Mouse (Mus musculus) hindbrain, embryonic 11.5 days (tissue): Measurements from ENCODE around the gene Ppp2r2c. TPM values are rescaled to one million over a fixed set of nuclear protein-coding genes. Genes with fewer than 3 reads are reported as not detected.
A peak's percentile ranks its signal among the peaks of the same experiment; 100 is the strongest.

Source experiments
- ATAC-seq: fragments of 200-750 bp; cut with Nextera tagmentation; 2 replicates; pipeline ENCODE4 v1.8.0; 2017; ENCODE audit warnings: mild to moderate bottlenecking, moderate TSS enrichment, moderate library complexity; ENCODE audit not compliant: low FRiP score
- DNase-seq: peaks from one replicate; pipeline ENCODE4 v3.0.0-alpha.2; 2015; ENCODE audit warnings: low spot score
- H3K27ac ChIP-seq: fragments of 300-500 bp; sonication (generic); 2 replicates; pipeline ENCODE4 v1.5.1; 2014; ENCODE audit warnings: mild to moderate bottlenecking, low read depth, low read length
- H3K27me3 ChIP-seq: fragments of 300-500 bp; sonication (generic); 2 replicates; pipeline ENCODE4 v1.6.1; 2014; ENCODE audit warnings: mild to moderate bottlenecking, low read length, moderate library complexity, mixed read lengths; ENCODE audit not compliant: control insufficient read depth, insufficient read depth
- H3K36me3 ChIP-seq: fragments of 300-500 bp; sonication (generic); 2 replicates; pipeline ENCODE4 v1.6.1; 2014; ENCODE audit warnings: mild to moderate bottlenecking, low read length, moderate library complexity, mixed read lengths; ENCODE audit not compliant: control insufficient read depth, insufficient read depth
- H3K4me1 ChIP-seq: fragments of 300-500 bp; sonication (generic); replicated peaks from 2 replicates; pipeline ENCODE4 v1.6.1; 2014; ENCODE audit warnings: low read length, mixed read lengths; ENCODE audit not compliant: control insufficient read depth, insufficient read depth
- H3K4me2 ChIP-seq: fragments of 300-500 bp; sonication (generic); replicated peaks from 2 replicates; pipeline ENCODE4 v1.6.1; 2014; ENCODE audit warnings: mild to moderate bottlenecking, low read depth, low read length
- H3K4me3 ChIP-seq: fragments of 300-500 bp; sonication (generic); 2 replicates; pipeline ENCODE4 v1.5.1; 2014; ENCODE audit warnings: low read depth, low read length
- H3K9ac ChIP-seq: fragments of 300-500 bp; sonication (generic); 2 replicates; pipeline ENCODE4 v1.6.1; 2014; ENCODE audit warnings: low read depth, low read length
- H3K9me3 ChIP-seq: fragments of 300-500 bp; sonication (generic); 2 replicates; pipeline ENCODE4 v1.6.1; 2016; ENCODE audit warnings: low read length; ENCODE audit not compliant: control insufficient read depth
- WGBS: fragments of 180-500 bp; shearing (Covaris S2); extraction: QIAGEN DNeasy Blood & Tissue Kit; methylation state at CpG from one replicate; pipeline ENCODE4 v1.1.7; 2014; 5-methylcytosine and 5-hydroxymethylcytosine counted together
- polyA plus RNA-seq: library from polyadenylated mRNA; unstranded; fragments of >200 nt; fragmentation: Nextera tagmentation; extraction: Ambion mirVana; gene quantifications from 2 replicates; pipeline ENCODE4 v1.2.1, GENCODE M21; 2014

Gene Ppp2r2c
- polyA plus RNA-seq, 1 experiment from 2014 or later: 1.9 TPM

GRCm38 (mm10) chr5:36878801-36879200 lies 10.5 kb downstream of the Ppp2r2c start:
- no peaks in the 10 kb centered on the region; the same call in 1 of the 2 replicates for H3K4me1 ChIP-seq

DNA sequence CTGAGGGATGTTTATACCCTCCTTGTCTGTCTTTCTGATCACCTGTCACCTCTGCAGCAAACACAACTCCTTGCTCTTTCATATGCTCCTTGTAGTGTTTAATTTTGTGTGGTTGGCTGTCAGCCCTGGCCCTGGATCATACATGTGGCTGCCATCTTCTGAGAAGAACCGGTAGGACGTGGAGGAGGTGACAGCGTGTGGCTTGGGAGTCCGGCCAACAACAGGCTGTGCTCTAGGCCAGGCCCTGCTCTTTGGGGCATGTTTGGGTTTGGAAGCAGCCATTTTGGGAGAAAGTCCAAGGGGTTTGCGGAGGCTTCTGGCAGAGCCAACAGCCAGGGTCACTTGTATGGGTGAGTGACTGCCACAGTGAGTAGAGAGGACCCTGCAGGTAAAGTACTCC lies 12.3 kb downstream of the Ppp2r2c start:
- Histone ChIP-seq H3K4me1 (no peaks in the 10 kb centered on the region; the same call in 1 of the 2 replicates), H3K4me3 (no peak overlapping the region), H3K27me3 (no peaks in the 10 kb centered on the region), H3K9me3 (no peaks in the 10 kb centered on the region), H3K4me2 (no peak overlapping the region), H3K27ac (no peak overlapping the region), H3K36me3 (no peaks in the 10 kb centered on the region), H3K9ac (no peak overlapping the region)
- DNase-seq: no peak
- ATAC-seq: no peak
- 92% methylated on average over 5 of the region's 5 CpGs for WGBS

More at GRCm38 (mm10) chr5:36878801-36879200, 10.5 kb downstream of the Ppp2r2c start:
- 90% methylated on average over 4 of the region's 4 CpGs for WGBS
- Histone ChIP-seq H3K36me3 (no peaks in the 10 kb centered on the region), H3K27me3 (0 out of 2 replicates have a peak, but pooled peaks cover 4% of the 10 kb centered on the region), H3K9me3 (no peaks in the 10 kb centered on the region), H3K4me2 (no peak overlapping the region), H3K4me3 (no peak overlapping the region), H3K9ac (no peak overlapping the region), H3K27ac (no peak overlapping the region)
- ATAC-seq (no peak), DNase-seq (no peak)

- DNase-seq: no peak
- ATAC-seq: no peak
- peaks cover 3% of the 10 kb centered on the region; the same call in 1 of the 2 replicates for H3K4me1 ChIP-seq
- no peak overlapping the region for H3K27ac ChIP-seq
- 56% methylated on average over 12 of the region's 12 CpGs for WGBS
- no peak overlapping the region for H3K4me3 ChIP-seq
- no peaks in the 10 kb centered on the region for H3K27me3 ChIP-seq
- no peaks in the 10 kb centered on the region for H3K9me3 ChIP-seq
- no peak overlapping the region for H3K4me2 ChIP-seq
- H3K9ac ChIP-seq: no peak overlapping the region
- no peaks in the 10 kb centered on the region for H3K36me3 ChIP-seq
These were observed 15.2 kb downstream of the Ppp2r2c start for GRCm38 (mm10) chr5:36883516-36883915.

- Histone ChIP-seq H3K36me3 (no peaks in the 10 kb centered on the region), H3K4me1 (peaks cover 3% of the 10 kb centered on the region; the same call in 1 of the 2 replicates), H3K4me2 (no peak overlapping the region), H3K27me3 (no peaks in the 10 kb centered on the region), H3K4me3 (no peak overlapping the region), H3K27ac (no peak overlapping the region), H3K9ac (no peak overlapping the region), H3K9me3 (no peaks in the 10 kb centered on the region)
- DNase-seq: no peak
- no peak for ATAC-seq
- WGBS: 86% methylated on average over 1 of the region's 1 CpGs
These were observed 16.8 kb downstream of the Ppp2r2c start for GRCm38 (mm10) chr5:36885067-36885466.

DNA sequence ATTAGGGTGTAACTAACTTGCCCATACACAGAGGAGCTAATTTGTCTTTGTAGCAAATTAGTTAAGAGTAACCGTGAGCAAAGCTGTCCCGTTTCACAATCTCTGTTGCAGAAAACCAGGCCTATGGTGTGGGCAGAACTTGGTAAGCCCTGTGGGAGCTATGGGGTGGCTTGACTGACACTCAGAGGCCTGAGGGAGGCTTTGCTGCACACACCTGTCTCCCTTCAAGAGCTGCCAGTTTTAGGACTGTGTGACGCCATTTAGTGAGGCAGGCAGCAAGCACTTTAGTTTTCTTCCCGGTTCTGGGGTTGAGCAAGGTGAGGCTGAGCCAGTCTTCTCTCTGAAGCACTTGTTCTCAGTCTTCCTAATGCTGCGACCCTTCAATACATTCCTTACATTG lies 17.3 kb downstream of the Ppp2r2c start:
- WGBS: 83% methylated on average over 5 of the region's 5 CpGs
- H3K4me1 ChIP-seq: peaks cover 4% of the 10 kb centered on the region; the same call in 1 of the 2 replicates
- ATAC-seq: no peak

DNA sequence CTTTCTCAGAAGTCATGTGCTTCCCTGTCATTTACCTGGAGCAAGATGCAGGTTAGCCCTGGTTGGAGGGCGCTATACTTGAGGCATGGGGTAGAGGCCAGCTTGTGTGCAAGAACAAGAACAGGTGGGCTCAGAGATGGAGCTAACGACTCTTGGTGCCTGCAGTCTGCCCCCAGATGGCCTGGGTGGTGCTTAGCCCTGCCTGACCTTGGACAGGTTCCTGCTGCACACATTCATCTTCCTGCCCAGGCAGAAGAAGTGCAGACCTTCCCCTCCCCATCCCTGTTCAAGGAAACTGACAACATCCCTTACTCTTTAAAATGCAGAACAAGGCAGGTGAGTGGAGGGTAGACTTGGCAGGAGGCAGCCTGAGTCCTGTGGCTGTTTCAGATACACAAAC lies 18.0 kb downstream of the Ppp2r2c start:
- Histone ChIP-seq H3K27me3 (no peaks in the 10 kb centered on the region), H3K4me1 (peaks cover 7% of the 10 kb centered on the region; the same call in 1 of the 2 replicates), H3K36me3 (no peaks in the 10 kb centered on the region), H3K4me3 (no peak overlapping the region), H3K27ac (no peak overlapping the region), H3K4me2 (no peak overlapping the region), H3K9ac (no peak overlapping the region), H3K9me3 (no peaks in the 10 kb centered on the region)
- ATAC-seq (no peak), DNase-seq (no peak)
- WGBS: 81% methylated on average over 2 of the region's 2 CpGs

More for the DNA sequence above, 17.3 kb downstream of the Ppp2r2c start:
- no peak overlapping the region for H3K4me3 ChIP-seq
- H3K9me3 ChIP-seq: no peaks in the 10 kb centered on the region
- no peak for DNase-seq
- no peak overlapping the region for H3K9ac ChIP-seq
- no peaks in the 10 kb centered on the region for H3K36me3 ChIP-seq
- no peak overlapping the region for H3K4me2 ChIP-seq
- no peaks in the 10 kb centered on the region for H3K27me3 ChIP-seq
- no peak overlapping the region for H3K27ac ChIP-seq

GRCm38 (mm10) chr5:36886852-36887283 lies 18.6 kb downstream of the Ppp2r2c start:
- Histone ChIP-seq H3K4me2 (no peak overlapping the region), H3K27ac (no peak overlapping the region), H3K4me3 (no peak overlapping the region), H3K4me1 (peaks cover 7% of the 10 kb centered on the region; the same call in 1 of the 2 replicates), H3K36me3 (no peaks in the 10 kb centered on the region), H3K27me3 (no peaks in the 10 kb centered on the region), H3K9me3 (no peaks in the 10 kb centered on the region), H3K9ac (no peak overlapping the region)
- DNase-seq (no peak), ATAC-seq (no peak)
- WGBS: 63% methylated on average over 7 of the region's 7 CpGs

DNA sequence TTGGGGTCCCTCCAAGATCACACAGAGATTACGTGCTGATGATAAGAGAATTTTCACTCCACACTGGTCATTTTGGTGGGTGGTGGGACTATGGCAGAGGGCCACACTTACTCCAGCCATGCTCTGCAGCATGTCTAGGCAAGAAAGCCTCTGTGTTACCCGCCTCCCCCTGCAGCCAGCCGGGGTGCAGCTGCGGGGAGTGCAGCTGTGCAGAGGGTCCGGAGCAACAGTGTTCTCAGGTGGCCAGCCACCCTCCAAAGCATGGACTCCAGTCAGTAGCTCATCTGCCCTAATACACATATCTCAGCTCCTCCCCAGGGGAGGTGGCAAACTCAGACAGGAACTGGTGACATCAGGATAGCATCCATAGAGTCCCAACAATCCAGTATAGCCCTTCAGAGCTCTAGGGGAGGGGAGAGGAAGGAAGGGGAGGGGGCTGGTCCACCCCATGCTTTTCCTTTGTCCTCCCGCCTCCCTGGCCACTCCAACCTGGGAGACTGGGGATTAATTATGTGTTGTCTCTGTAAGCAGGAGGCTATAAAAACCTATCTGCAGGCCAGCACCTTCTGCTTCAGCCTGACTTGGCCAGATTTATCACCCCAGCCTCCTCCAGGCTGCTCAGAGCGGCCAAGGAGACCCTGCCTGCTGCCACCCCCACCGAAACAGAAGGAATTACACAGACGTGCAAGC lies 19.1 kb downstream of the Ppp2r2c start:
- no peaks in the 10 kb centered on the region for H3K9me3 ChIP-seq
- H3K4me1 ChIP-seq: peaks cover 7% of the 10 kb centered on the region; the same call in 1 of the 2 replicates
- ATAC-seq: 0 out of 2 replicates have a peak, but pooled peaks have one; percentile 20
- H3K9ac ChIP-seq: no peak overlapping the region
- no peaks in the 10 kb centered on the region for H3K27me3 ChIP-seq
- no peak overlapping the region for H3K27ac ChIP-seq
- no peaks in the 10 kb centered on the region for H3K36me3 ChIP-seq
- H3K4me3 ChIP-seq: no peak overlapping the region
- 47% methylated on average over 9 of the region's 9 CpGs for WGBS
- DNase-seq: no peak
- no peak overlapping the region for H3K4me2 ChIP-seq

- Histone ChIP-seq H3K27ac (no peak overlapping the region), H3K9ac (no peak overlapping the region), H3K4me3 (no peak overlapping the region), H3K4me2 (no peak overlapping the region), H3K4me1 (peaks cover 7% of the 10 kb centered on the region; the same call in 1 of the 2 replicates), H3K9me3 (no peaks in the 10 kb centered on the region), H3K36me3 (no peaks in the 10 kb centered on the region), H3K27me3 (no peaks in the 10 kb centered on the region)
- 84% methylated on average over 8 of the region's 8 CpGs for WGBS
- ATAC-seq: no peak
- DNase-seq: no peak
These were observed 20.2 kb downstream of the Ppp2r2c start for GRCm38 (mm10) chr5:36888501-36888900.
